Mouse (Mus musculus) liver, embryonic 12.5 days (tissue): ENCODE results near the gene Micu2. TPM values are rescaled to one million over a fixed set of nuclear protein-coding genes. Genes with fewer than 3 reads are reported as not detected.
"Not testable (repeated sequence)": the region's sequence is repeated elsewhere in the genome, so short reads cannot be mapped to it uniquely, and the experiment has no call there.

Experiments
- ATAC-seq: fragments of 200-750 bp; cut with Nextera tagmentation; 2 replicates; pipeline ENCODE4 v1.8.0; 2017; ENCODE audit warnings: moderate number of reproducible peaks, mild to moderate bottlenecking, moderate library complexity
- H3K27ac ChIP-seq: fragments of 300-500 bp; sonication (generic); 2 replicates; pipeline ENCODE4 v1.5.1; 2016; ENCODE audit warnings: mild to moderate bottlenecking
- H3K27me3 ChIP-seq: fragments of 300-500 bp; sonication (generic); replicated peaks from 2 replicates; pipeline ENCODE4 v1.6.1; 2016; ENCODE audit warnings: mild to moderate bottlenecking, moderate library complexity
- H3K36me3 ChIP-seq: fragments of 300-500 bp; sonication (generic); 2 replicates; pipeline ENCODE4 v1.6.1; 2016; ENCODE audit warnings: mild to moderate bottlenecking, moderate library complexity
- H3K4me1 ChIP-seq: fragments of 300-500 bp; sonication (generic); 2 replicates; pipeline ENCODE4 v1.6.1; 2016
- H3K4me2 ChIP-seq: fragments of 300-500 bp; sonication (generic); 2 replicates; pipeline ENCODE4 v1.6.1; 2016; ENCODE audit warnings: mild to moderate bottlenecking, moderate library complexity
- H3K4me3 ChIP-seq: fragments of 300-500 bp; sonication (generic); 2 replicates; pipeline ENCODE4 v1.5.1; 2016; ENCODE audit warnings: mild to moderate bottlenecking, moderate library complexity
- H3K9ac ChIP-seq: fragments of 300-500 bp; sonication (generic); 2 replicates; pipeline ENCODE4 v1.6.1; 2016; ENCODE audit warnings: mild to moderate bottlenecking, moderate library complexity
- H3K9me3 ChIP-seq: fragments of 300-500 bp; sonication (generic); replicated peaks from 2 replicates; pipeline ENCODE4 v1.6.1; 2016; ENCODE audit warnings: mild to moderate bottlenecking, moderate library complexity
- WGBS: fragments of 180-500 bp; shearing (Covaris S2); methylation state at CpG from one replicate; pipeline ENCODE4 v1.1.7; 2016; ENCODE audit not compliant: insufficient replicate concordance; 5-methylcytosine and 5-hydroxymethylcytosine counted together
- polyA plus RNA-seq: library from polyadenylated mRNA; unstranded; fragments of >200 nt; fragmentation: Nextera tagmentation; extraction: Ambion mirVana; gene quantifications from 2 replicates; pipeline ENCODE4 v1.2.1, GENCODE M21; 2016

Micu2 gene
- polyA plus RNA-seq, 1 experiment from 2014 or later, result 51.5 TPM

GRCm38 (mm10) chr14:57945834-57946233 is 53.2 kb downstream of the Micu2 start:
- H3K4me2 ChIP-seq, result no peak overlapping the region
- H3K4me1 ChIP-seq, result no peaks in the 10 kb centered on the region
- H3K4me3 ChIP-seq, result no peak overlapping the region
- WGBS, result 79% methylated on average over 4 of the region's 4 CpGs
- no peak overlapping the region for H3K9ac ChIP-seq
- ATAC-seq, result no peak
- no peaks in the 10 kb centered on the region for H3K27me3 ChIP-seq
- peaks cover 35% of the 10 kb centered on the region for H3K36me3 ChIP-seq
- H3K9me3 ChIP-seq, result no peaks in the 10 kb centered on the region
- H3K27ac ChIP-seq, result no peak overlapping the region

- no peak overlapping the region for H3K9ac ChIP-seq
- WGBS, result 64% methylated on average over 6 of the region's 6 CpGs
- peaks cover 31% of the 10 kb centered on the region for H3K4me1 ChIP-seq
- H3K36me3 ChIP-seq, result peaks cover 19% of the 10 kb centered on the region
- H3K27ac ChIP-seq, result no peak overlapping the region
- H3K9me3 ChIP-seq, result no peaks in the 10 kb centered on the region
- H3K4me3 ChIP-seq, result no peak overlapping the region
- no peak overlapping the region for H3K4me2 ChIP-seq
- H3K27me3 ChIP-seq, result no peaks in the 10 kb centered on the region
- ATAC-seq, result 0 out of 2 replicates have a peak, but pooled peaks have one; percentile 53
Measured at GRCm38 (mm10) chr14:57937297-57937696, 61.8 kb downstream of the Micu2 start.

GRCm38 (mm10) chr14:57934666-57935065 is 64.4 kb downstream of the Micu2 start:
- Histone ChIP-seq H3K4me1 (peaks cover 40% of the 10 kb centered on the region), H3K4me3 (no peak overlapping the region), H3K4me2 (no peak overlapping the region), H3K27ac (no peak overlapping the region), H3K36me3 (peaks cover 23% of the 10 kb centered on the region; the same call in 1 of the 2 replicates), H3K9me3 (no peaks in the 10 kb centered on the region), H3K27me3 (no peaks in the 10 kb centered on the region), H3K9ac (no peak overlapping the region)
- ATAC-seq, result no peak
- 86% methylated on average over 13 of the region's 13 CpGs for WGBS

- Histone ChIP-seq H3K27me3 (no peaks in the 10 kb centered on the region), H3K36me3 (peaks cover 20% of the 10 kb centered on the region; the same call in 1 of the 2 replicates), H3K4me3 (no peak overlapping the region), H3K4me1 (peaks cover 40% of the 10 kb centered on the region), H3K9ac (no peak overlapping the region), H3K9me3 (no peaks in the 10 kb centered on the region), H3K4me2 (peak overlapping the region; percentile 51), H3K27ac (peak overlapping the region; percentile 71)
- WGBS, result 27% methylated on average over 7 of the region's 7 CpGs
- peak; percentile 76 for ATAC-seq
Measured at GRCm38 (mm10) chr14:57933608-57934007, 65.5 kb downstream of the Micu2 start.

- 19% methylated on average over 7 of the region's 7 CpGs for WGBS
- no peaks in the 10 kb centered on the region for H3K9me3 ChIP-seq
- peaks cover 17% of the 10 kb centered on the region; the same call in 1 of the 2 replicates for H3K36me3 ChIP-seq
- H3K4me2 ChIP-seq, result peak overlapping the region; percentile 51
- peaks cover 37% of the 10 kb centered on the region for H3K4me1 ChIP-seq
- no peaks in the 10 kb centered on the region for H3K27me3 ChIP-seq
- H3K27ac ChIP-seq, result peak overlapping the region; percentile 77
- H3K4me3 ChIP-seq, result no peak overlapping the region
- H3K9ac ChIP-seq, result no peak overlapping the region; the same call in 1 of the 2 replicates
- peak; percentile 91 for ATAC-seq
Measured at GRCm38 (mm10) chr14:57932881-57933443, 66.1 kb downstream of the Micu2 start.

- H3K4me3 ChIP-seq, result no peak overlapping the region
- peak; percentile 32; the same call in 1 of the 2 replicates for ATAC-seq
- no peaks in the 10 kb centered on the region for H3K27me3 ChIP-seq
- 0 out of 2 replicates have a peak, but pooled peaks cover 7% of the 10 kb centered on the region for H3K4me1 ChIP-seq
- 0 out of 2 replicates have a peak overlapping the region, but pooled peaks have one; percentile 10 for H3K27ac ChIP-seq
- H3K9me3 ChIP-seq, result peaks cover 8% of the 10 kb centered on the region; the same call in 1 of the 2 replicates
- H3K36me3 ChIP-seq, result peaks cover 52% of the 10 kb centered on the region
- H3K4me2 ChIP-seq, result no peak overlapping the region
- H3K9ac ChIP-seq, result no peak overlapping the region
- 54% methylated on average over 10 of the region's 10 CpGs for WGBS
Measured at GRCm38 (mm10) chr14:57921428-57922131, 77.5 kb downstream of the Micu2 start.

GRCm38 (mm10) chr14:57920568-57921310 is 78.3 kb downstream of the Micu2 start:
- ATAC-seq, result no peak
- Histone ChIP-seq H3K4me2 (no peak overlapping the region), H3K9me3 (peaks cover 8% of the 10 kb centered on the region; the same call in 1 of the 2 replicates), H3K27me3 (no peaks in the 10 kb centered on the region), H3K36me3 (peaks cover 52% of the 10 kb centered on the region), H3K4me1 (0 out of 2 replicates have a peak, but pooled peaks cover 7% of the 10 kb centered on the region), H3K9ac (no peak overlapping the region), H3K4me3 (no peak overlapping the region), H3K27ac (no peak overlapping the region)
- WGBS, result 74% methylated on average over 18 of the region's 18 CpGs

GRCm38 (mm10) chr14:57919148-57919875 is 79.8 kb downstream of the Micu2 start:
- H3K9ac ChIP-seq, result no peak overlapping the region
- H3K4me3 ChIP-seq, result no peak overlapping the region
- peaks cover 8% of the 10 kb centered on the region; the same call in 1 of the 2 replicates for H3K9me3 ChIP-seq
- H3K4me2 ChIP-seq, result no peak overlapping the region
- 0 out of 2 replicates have a peak, but pooled peaks cover 7% of the 10 kb centered on the region for H3K4me1 ChIP-seq
- WGBS, result 84% methylated on average over 17 of the region's 17 CpGs
- no peak for ATAC-seq
- H3K27me3 ChIP-seq, result no peaks in the 10 kb centered on the region
- peaks cover 55% of the 10 kb centered on the region for H3K36me3 ChIP-seq
- no peak overlapping the region for H3K27ac ChIP-seq

GRCm38 (mm10) chr14:57915341-57915740 is 83.7 kb downstream of the Micu2 start:
- Histone ChIP-seq H3K27me3 (no peaks in the 10 kb centered on the region), H3K4me1 (peaks cover 14% of the 10 kb centered on the region), H3K27ac (no peak overlapping the region), H3K4me2 (no peak overlapping the region), H3K9me3 (no peaks in the 10 kb centered on the region), H3K9ac (no peak overlapping the region), H3K4me3 (no peak overlapping the region), H3K36me3 (peaks cover 32% of the 10 kb centered on the region)
- ATAC-seq, result no peak
- 75% methylated on average over 6 of the region's 6 CpGs for WGBS

- peaks cover 26% of the 10 kb centered on the region for H3K36me3 ChIP-seq
- H3K27me3 ChIP-seq, H3K4me3 ChIP-seq, H3K27ac ChIP-seq, H3K9ac ChIP-seq, H3K4me2 ChIP-seq, ATAC-seq, H3K9me3 ChIP-seq: not testable (repeated sequence)
- peaks cover 29% of the 10 kb centered on the region for H3K4me1 ChIP-seq
- WGBS, result 8% methylated on average over 1 of the region's 1 CpGs
Measured at GRCm38 (mm10) chr14:57912211-57913007, 86.7 kb downstream of the Micu2 start.

- Histone ChIP-seq H3K4me1 (peaks cover 29% of the 10 kb centered on the region), H3K36me3 (peaks cover 20% of the 10 kb centered on the region)
- H3K9ac ChIP-seq, H3K27me3 ChIP-seq, H3K4me2 ChIP-seq, H3K27ac ChIP-seq, ATAC-seq, H3K4me3 ChIP-seq, H3K9me3 ChIP-seq: not testable (repeated sequence)
Measured at GRCm38 (mm10) chr14:57911787-57912186, 87.3 kb downstream of the Micu2 start.
